Mouse (Mus musculus): ENCODE results near the gene Nol12.

Gene Nol12

DNA sequence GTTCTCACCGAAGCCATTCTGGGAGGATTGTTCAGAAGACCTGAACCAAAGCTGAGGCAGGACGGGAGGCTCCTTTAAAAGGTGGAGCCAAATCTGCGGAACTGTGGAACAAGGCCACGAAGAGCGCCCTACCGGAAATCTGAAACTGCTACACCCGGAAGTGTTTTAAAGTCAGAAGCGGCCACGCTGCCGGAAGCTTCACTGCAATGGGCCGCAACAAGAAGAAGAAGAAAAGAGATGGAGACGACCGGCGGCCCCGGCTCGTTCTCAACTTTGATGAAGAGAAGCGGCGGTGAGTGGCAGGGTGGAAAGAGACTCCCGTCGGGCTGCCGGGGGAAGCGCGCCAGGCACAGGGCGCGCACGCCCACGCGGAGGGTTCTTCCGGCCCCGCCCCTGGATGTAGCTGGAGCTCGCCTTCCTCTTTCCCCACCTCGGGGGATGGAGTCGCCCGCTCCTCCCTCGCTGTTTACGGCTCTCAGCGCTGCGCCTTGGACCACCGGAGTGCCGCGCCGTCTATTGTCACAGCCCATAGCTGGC is at the start of gene Nol12:
Nol12 (plus strand) TSS at position 150 of the 537 bp plus-strand sequence.
- DNase-seq (ENCODE audit: low spot score in 2 of 2): peak; percentile 68 to 78

GRCm38 (mm10) chr15:78889401-78889853 is 45.3 kb upstream of the Nol12 start:
- no peak for DNase-seq (ENCODE audit: low spot score in 2 of 2)

DNA sequence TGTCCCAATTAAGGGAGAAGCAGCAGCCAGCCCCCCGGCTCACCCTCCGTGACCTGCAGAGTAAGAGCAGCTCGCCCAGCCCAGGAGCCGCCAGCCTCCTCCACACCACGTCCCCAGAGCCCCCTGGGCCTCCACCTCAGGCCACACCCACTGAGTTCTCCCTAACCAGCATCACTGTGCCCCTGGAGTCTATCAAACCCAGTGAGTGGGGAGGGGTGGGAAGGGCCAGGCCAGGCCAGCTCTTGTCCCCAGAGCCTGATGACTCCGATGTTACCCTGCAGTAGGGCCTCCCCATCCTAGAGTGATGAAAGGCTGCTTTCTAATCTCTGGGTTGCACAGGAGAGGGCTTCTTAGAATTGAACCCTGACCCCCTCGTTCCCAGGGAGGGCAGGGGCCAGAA is 42.3 kb upstream of the Nol12 start:
- no peak for DNase-seq (ENCODE audit: low spot score in 2 of 2)

- DNase-seq (ENCODE audit: low spot score in 2 of 2): no peak
Measured at GRCm38 (mm10) chr15:78894726-78895125, 40.0 kb upstream of the Nol12 start.

DNA sequence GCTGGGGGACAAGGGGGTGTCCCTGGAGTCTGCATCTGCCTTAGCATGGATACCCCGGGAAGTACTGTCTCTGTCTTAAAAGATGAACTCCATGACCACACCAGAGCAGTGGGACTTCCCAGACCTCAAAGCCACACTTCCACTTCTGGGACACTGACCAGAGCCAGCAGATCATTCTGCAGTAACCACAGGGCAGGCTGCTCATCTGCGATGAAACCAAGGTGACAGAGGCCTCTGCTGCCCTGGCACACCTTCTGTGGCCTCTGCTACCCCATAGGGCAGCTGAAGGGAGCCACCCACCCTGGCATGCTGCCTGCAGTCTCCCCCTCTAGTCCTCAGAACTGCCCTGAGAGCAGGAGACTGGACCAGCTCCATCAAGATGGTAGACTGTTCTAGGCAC is 39.0 kb upstream of the Nol12 start:
- no peak for DNase-seq (ENCODE audit: low spot score in 2 of 2)

GRCm38 (mm10) chr15:78896149-78896548 is 38.6 kb upstream of the Nol12 start:
- DNase-seq (ENCODE audit: low spot score in 2 of 2): no peak

DNA sequence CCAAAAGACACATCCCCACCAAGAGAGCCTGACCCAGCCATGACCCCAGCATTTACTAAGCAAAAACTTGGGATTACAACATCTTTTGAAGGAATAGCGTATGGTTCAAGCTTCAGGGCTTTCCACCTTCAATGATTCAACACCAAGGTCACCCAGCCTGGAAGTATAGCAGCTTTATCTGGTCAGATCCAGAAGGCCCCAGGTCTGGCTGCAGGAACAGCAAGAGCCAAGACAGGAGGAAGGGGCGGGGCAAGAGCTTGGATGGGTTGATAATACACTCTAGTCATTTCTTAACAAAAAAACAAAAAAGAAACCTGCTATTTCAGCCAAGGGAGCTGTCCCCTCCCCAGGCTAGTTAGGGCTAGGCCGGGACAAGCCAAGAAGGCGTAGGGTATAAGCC is 37.2 kb upstream of the Nol12 start:
- DNase-seq (ENCODE audit: low spot score in 2 of 2): no peak

GRCm38 (mm10) chr15:78898507-78899001 is 36.2 kb upstream of the Nol12 start:
- no peak for DNase-seq (ENCODE audit: low spot score in 2 of 2)

DNA sequence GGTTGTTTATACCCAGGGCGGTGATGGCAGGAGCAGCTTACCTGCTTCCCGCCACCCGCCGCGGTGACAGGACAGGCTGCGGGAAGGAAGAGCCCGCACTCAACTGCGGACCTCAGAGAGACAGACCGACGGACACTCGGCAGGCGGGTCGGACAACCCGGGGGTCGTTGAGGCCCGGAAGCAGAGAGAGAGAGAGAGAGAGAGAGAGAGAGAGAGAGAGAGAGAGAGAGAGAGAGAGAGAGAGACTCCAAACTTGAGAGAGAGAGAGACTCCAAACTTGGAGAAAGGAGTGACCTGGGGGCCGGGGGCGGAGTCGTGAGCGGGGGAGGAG is 35.4 kb upstream of the Nol12 start, which contains the start of gene Gm49510:
Gm49510 (plus strand) TSS at position 259 of the 331 bp plus-strand sequence.
- no peak for DNase-seq (ENCODE audit: low spot score in 2 of 2)

DNA sequence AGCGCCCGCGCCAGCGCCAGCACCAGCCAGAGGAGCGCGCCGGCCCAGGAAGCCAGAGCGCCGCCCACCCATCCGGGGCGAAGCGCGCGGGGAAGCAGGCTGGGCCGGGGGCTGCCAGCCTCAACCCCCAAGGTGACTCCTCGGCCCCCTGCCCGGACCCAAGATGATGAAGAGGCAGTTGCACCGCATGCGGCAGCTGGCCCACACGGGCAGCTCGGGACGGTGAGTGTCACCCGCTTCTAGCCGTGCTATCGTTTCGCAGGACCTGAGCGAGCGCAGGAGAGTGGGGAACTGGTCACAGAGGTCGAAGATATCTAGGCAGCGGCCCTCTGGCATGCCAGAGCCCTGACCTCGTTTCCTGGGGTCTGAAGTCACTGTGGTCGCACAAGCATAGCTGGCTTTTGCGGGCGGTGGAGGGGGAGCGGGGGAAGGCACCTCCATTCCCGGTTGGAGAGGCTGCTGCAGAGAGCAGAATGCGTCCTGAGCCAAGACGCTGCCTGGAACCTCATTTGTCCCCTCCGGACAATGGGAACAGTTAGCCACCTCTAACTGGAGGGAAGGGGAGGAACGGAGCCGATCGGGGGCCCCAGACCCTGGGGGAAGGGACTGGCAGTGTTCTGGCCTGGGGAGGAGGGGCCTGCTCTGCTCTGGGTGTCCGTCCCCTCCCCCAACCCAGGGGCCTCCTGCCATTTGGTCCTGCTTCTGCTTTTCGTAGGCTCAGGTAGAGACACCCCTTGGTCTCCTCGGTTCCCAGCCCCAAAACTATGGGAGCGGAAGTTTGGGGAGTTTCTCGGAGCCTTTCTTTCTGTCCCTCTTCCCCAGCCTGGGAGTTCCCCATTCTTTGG is 34.8 kb upstream of the Nol12 start, which contains the start of gene Sh3bp1:
Sh3bp1 (plus strand) TSS at position 29 of the 845 bp plus-strand sequence.
- DNase-seq (ENCODE audit: low spot score in 2 of 2): no peak

GRCm38 (mm10) chr15:78900585-78901421 is 33.9 kb upstream of the Nol12 start:
- no peak for DNase-seq (ENCODE audit: low spot score in 2 of 2)

- no peak for DNase-seq (ENCODE audit: low spot score in 2 of 2)
Measured at GRCm38 (mm10) chr15:78901422-78901789, 33.3 kb upstream of the Nol12 start.

- DNase-seq (ENCODE audit: low spot score in 2 of 2): peak in 1 of 2 experiments; percentile 72
Measured at GRCm38 (mm10) chr15:78903243-78903642, 31.5 kb upstream of the Nol12 start.

DNA sequence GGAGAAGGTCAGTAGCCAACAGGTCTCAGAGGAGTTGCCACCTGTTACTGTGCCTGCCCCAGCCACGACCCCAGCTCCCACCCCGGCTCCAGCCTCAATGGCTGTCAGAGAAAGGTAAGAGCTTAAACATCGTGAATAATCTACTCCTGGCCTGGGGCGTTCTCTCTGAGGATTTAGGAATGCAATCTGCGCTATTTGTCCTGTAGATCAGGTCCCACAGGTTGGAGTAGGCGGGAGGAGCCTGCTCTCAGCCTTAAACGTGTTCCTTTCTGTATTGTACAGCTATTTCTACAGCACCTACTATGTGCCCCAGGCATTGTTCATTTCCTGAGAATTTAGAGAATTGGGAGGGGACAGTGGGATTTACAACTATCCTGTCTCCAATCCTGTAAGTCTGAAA is 26.3 kb upstream of the Nol12 start:
- no peak for DNase-seq (ENCODE audit: low spot score in 2 of 2)

- DNase-seq (ENCODE audit: low spot score in 2 of 2): no peak
Measured at GRCm38 (mm10) chr15:78908982-78909381, 25.8 kb upstream of the Nol12 start.

DNA sequence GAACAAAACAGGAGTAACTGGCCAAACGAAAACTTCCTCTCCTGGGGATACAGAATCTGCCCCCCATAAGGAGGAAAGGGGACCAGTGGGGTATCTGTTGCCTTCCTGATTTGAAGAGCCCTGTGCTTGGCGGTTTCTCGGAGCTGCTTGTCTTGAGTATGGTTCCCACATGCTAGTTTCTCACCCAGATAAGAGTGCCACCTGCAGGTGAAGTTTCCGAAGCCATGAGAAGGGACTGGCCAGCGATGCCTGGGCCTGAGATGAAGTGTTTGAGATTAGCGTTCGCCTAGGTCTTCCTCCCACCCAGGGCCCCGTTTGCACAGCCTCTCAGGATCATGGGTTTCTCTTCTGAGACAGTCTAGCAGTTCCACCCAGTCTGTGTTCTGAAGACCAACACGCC is 22.7 kb upstream of the Nol12 start:
- no peak for DNase-seq (ENCODE audit: low spot score in 2 of 2)

- DNase-seq (ENCODE audit: low spot score in 2 of 2): peak; percentile 98
Measured at GRCm38 (mm10) chr15:78913632-78914090, 21.1 kb upstream of the Nol12 start, which contains the start of gene Pdxp. Pdxp (plus strand) TSS chr15:78913919.

- DNase-seq (ENCODE audit: low spot score in 2 of 2): peak in 1 of 2 experiments; percentile 55
Measured at GRCm38 (mm10) chr15:78914091-78914822, 20.5 kb upstream of the Nol12 start.

DNA sequence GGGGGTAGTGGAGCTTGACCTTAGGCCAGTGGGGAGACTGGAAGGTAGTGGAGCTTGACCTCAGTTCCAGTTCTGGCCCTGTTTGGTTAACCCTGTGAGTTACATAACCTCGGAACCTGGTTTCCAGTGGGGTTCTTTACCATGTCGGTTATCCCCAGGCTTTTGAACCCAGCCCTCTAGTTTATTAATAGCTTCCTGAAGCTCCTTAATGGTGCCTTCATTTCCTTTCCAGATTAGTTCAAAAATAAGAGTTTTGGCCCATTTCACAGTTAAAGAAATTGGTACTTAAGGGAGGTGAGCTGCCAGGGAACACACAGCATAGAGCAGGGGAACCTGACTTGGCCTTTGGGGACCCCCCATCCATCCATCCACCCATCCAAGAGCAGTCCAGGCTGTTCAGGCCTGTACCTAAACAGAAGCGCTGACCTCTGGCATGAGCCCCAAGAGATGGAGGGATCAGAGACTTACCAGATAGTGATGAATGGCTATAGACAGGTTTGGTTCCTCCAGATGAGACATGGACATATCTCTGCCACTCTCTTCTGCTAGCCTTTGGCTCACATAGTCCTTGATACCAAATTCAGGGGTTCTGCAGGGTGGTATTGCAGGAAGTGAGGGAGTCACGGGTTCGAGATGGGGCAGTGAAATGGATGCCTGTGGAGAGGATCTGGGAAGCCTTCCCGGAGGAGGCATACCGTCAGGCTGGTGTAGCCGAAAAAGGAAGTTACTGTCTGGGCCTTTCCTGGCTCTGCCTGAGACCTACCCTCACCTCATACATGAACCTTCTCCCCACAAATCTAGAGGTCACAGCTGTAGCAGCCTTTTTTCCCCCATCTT is 19.7 kb upstream of the Nol12 start:
- DNase-seq (ENCODE audit: low spot score in 2 of 2): no peak

DNA sequence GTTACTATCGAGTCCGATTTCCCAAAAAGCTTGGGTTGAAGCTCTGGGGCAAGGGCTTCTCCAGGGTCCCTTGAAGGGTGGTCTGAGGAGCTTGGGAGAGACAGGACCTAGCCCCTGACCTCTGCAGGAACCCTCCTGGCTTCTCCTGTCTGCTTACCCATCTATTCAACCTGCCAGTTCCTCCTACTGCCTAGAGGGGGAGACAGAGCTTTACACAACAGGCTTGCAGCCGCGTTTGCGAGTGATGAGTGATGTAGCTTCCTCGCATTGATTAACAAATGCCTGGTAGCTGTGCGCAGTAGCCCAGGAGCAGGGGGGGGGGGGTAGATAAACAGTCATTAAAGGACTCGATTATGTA is 19.1 kb upstream of the Nol12 start:
- DNase-seq (ENCODE audit: low spot score in 2 of 2): peak in 1 of 2 experiments; percentile 61

All from frontal cortex, postnatal 14 days (tissue).